Mouse (Mus musculus): ENCODE measurements around the gene Prr5. TPM values are rescaled to one million over a fixed set of nuclear protein-coding genes. Genes with fewer than 3 reads are reported as not detected.

The Prr5 gene
- total and polyA plus RNA-seq, 2 experiments = 2.2 to 9.4 TPM

DNA sequence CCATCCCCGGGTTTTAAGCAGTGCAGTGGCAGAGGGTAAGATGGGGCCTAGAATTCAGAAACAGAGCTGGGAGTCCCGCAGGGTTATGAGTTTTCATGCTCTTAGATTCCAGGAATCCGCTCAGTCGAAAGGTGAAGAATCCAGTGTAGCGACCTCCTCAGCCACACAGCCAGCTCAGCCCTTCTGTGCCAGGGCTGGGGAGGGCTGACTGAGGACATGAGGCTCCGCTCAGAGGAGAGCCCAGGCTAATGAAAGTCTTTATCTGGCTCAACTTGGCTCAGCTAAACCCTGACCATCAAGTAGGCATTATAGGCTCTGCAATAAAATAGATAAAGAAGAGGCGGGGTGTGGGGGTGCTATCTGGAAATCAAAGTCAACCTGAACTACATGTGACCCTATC is 16.3 kb upstream of the Prr5 start:
- no peaks in the 10 kb centered on the region for H3K4me1 ChIP-seq (ENCODE audit: control insufficient read depth, insufficient read depth, low read length)
- WGBS = 93% methylated on average over 7 of the region's 7 CpGs
- no peaks in the 10 kb centered on the region for H3K79me2 ChIP-seq (ENCODE audit: control insufficient read depth, insufficient read depth, low read length)
- no peak overlapping the region for H3K4me3 ChIP-seq (ENCODE audit: insufficient read depth, low read depth, low read length)
- H3K27me3 ChIP-seq (ENCODE audit: control insufficient read depth, insufficient read depth, low read length) = no peaks in the 10 kb centered on the region
- TF ChIP-seq POLR2A (IDR thresholded peaks at IDR 0.05; ENCODE audit: extremely low read depth, insufficient read depth, low read length) = no peak
- no peak for TF ChIP-seq CTCF (IDR thresholded peaks at IDR 0.05; ENCODE audit: low read depth, low read length)
- no peak overlapping the region for H3K27ac ChIP-seq (replicated peaks; ENCODE audit: insufficient read depth, low read depth, low read length)
- no peak overlapping the region for H3K9ac ChIP-seq (ENCODE audit: low read depth, low read length)
- no peaks in the 10 kb centered on the region for H3K36me3 ChIP-seq (ENCODE audit: control insufficient read depth, insufficient read depth, low read length)
- no peak for DNase-seq (ENCODE audit: extremely low read depth, low read depth, low spot score)

DNA sequence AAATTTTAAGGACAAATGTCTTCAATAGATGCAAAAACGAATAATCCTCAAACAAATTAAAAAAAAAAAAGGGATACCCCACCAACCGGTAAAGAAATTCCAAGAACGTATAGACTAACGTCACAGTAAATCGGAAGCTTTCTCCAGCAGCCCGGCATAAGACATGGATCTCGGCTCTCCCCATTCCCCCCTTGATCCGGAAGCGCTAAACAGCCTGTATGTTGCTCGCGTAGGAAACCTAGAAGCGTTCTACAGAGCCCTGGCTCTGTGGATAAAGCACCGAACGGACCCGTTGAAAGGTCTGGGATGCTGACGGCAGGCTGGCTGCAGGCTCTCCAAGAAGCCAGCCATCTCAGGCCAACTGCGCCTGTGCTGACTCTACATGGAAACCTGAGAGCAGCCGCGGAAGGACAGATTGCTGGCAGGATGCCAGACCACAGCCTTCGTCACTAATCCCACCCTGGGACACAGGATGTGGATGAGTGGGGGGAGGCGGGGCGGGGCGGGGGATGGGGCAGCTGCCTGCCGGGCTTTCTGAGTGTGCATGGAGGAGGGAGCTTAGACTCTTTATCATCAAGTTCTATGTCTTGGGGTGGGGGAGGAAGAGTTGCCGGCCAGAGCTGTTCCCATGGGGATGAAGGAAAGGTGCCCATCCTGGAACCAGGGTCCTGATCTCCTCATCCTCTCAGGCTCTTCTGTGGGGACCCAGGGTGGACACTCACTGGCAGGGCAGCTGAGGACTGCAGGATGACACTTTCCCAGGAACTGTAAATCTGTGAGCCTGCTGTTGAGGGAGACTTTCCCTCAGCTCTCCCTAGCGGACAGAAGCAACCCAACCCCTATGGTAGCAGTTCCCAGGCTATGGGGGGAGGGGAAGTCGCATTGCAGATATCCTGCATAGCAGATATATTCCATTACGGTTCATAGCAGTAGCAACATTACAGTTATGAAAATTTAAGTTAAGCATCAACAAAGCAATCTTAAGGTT is 15.1 kb upstream of the Prr5 start:
- Histone ChIP-seq H3K27ac (replicated peaks; ENCODE audit: insufficient read depth, low read depth, low read length) (peak overlapping the region; percentile 33; the same call in 1 of the 2 replicates), H3K9ac (ENCODE audit: low read depth, low read length) (peak overlapping the region; percentile 18), H3K79me2 (ENCODE audit: control insufficient read depth, insufficient read depth, low read length) (no peaks in the 10 kb centered on the region), H3K4me3 (ENCODE audit: insufficient read depth, low read depth, low read length) (no peak overlapping the region), H3K4me1 (ENCODE audit: control insufficient read depth, insufficient read depth, low read length) (no peaks in the 10 kb centered on the region), H3K36me3 (ENCODE audit: control insufficient read depth, insufficient read depth, low read length) (no peaks in the 10 kb centered on the region), H3K27me3 (ENCODE audit: control insufficient read depth, insufficient read depth, low read length) (no peaks in the 10 kb centered on the region)
- TF ChIP-seq POLR2A (IDR thresholded peaks at IDR 0.05; ENCODE audit: extremely low read depth, insufficient read depth, low read length) (no peak), CTCF (IDR thresholded peaks at IDR 0.05; ENCODE audit: low read depth, low read length) (no peak)
- 15% methylated on average over 28 of the region's 28 CpGs for WGBS
- no peak for DNase-seq (ENCODE audit: extremely low read depth, low read depth, low spot score)

GRCm38 (mm10) chr15:84654975-84655374 is 14.4 kb upstream of the Prr5 start:
- H3K4me3 ChIP-seq (ENCODE audit: insufficient read depth, low read depth, low read length) = no peak overlapping the region
- no peaks in the 10 kb centered on the region for H3K36me3 ChIP-seq (ENCODE audit: control insufficient read depth, insufficient read depth, low read length)
- no peak overlapping the region for H3K9ac ChIP-seq (ENCODE audit: low read depth, low read length)
- no peaks in the 10 kb centered on the region for H3K4me1 ChIP-seq (ENCODE audit: control insufficient read depth, insufficient read depth, low read length)
- H3K27me3 ChIP-seq (ENCODE audit: control insufficient read depth, insufficient read depth, low read length) = no peaks in the 10 kb centered on the region
- 76% methylated on average over 10 of the region's 10 CpGs for WGBS
- H3K27ac ChIP-seq (replicated peaks; ENCODE audit: insufficient read depth, low read depth, low read length) = no peak overlapping the region
- DNase-seq (ENCODE audit: extremely low read depth, low read depth, low spot score) = no peak
- no peak for TF ChIP-seq CTCF (IDR thresholded peaks at IDR 0.05; ENCODE audit: low read depth, low read length)
- no peak for TF ChIP-seq POLR2A (IDR thresholded peaks at IDR 0.05; ENCODE audit: extremely low read depth, insufficient read depth, low read length)
- no peaks in the 10 kb centered on the region for H3K79me2 ChIP-seq (ENCODE audit: control insufficient read depth, insufficient read depth, low read length)

DNA sequence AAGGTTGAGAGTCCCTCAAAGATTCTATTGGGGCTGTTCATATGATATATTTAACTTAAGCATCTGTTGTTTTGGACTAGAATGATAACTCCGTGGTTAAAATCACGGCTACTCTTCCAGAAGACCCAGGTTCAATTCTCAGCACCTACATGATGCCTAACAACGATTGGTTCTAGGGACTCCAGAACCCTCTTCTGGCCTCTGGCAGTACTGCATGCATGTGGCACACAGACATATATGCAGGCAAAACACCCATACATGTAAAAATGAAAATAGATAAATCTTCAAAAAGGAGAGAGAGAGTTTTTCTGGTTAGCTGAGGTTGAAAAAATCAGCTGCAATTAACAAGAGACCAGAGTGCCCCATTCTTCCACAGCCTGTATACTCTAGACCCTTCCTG is 12.7 kb upstream of the Prr5 start:
- no peaks in the 10 kb centered on the region for H3K36me3 ChIP-seq (ENCODE audit: control insufficient read depth, insufficient read depth, low read length)
- WGBS = 92% methylated on average over 3 of the region's 3 CpGs
- no peak overlapping the region for H3K27ac ChIP-seq (replicated peaks; ENCODE audit: insufficient read depth, low read depth, low read length)
- H3K4me3 ChIP-seq (ENCODE audit: insufficient read depth, low read depth, low read length) = no peak overlapping the region
- H3K27me3 ChIP-seq (ENCODE audit: control insufficient read depth, insufficient read depth, low read length) = no peaks in the 10 kb centered on the region
- TF ChIP-seq CTCF (IDR thresholded peaks at IDR 0.05; ENCODE audit: low read depth, low read length) (no peak), POLR2A (IDR thresholded peaks at IDR 0.05; ENCODE audit: extremely low read depth, insufficient read depth, low read length) (no peak)
- no peak for DNase-seq (ENCODE audit: extremely low read depth, low read depth, low spot score)
- H3K79me2 ChIP-seq (ENCODE audit: control insufficient read depth, insufficient read depth, low read length) = no peaks in the 10 kb centered on the region
- no peaks in the 10 kb centered on the region for H3K4me1 ChIP-seq (ENCODE audit: control insufficient read depth, insufficient read depth, low read length)
- H3K9ac ChIP-seq (ENCODE audit: low read depth, low read length) = no peak overlapping the region

DNA sequence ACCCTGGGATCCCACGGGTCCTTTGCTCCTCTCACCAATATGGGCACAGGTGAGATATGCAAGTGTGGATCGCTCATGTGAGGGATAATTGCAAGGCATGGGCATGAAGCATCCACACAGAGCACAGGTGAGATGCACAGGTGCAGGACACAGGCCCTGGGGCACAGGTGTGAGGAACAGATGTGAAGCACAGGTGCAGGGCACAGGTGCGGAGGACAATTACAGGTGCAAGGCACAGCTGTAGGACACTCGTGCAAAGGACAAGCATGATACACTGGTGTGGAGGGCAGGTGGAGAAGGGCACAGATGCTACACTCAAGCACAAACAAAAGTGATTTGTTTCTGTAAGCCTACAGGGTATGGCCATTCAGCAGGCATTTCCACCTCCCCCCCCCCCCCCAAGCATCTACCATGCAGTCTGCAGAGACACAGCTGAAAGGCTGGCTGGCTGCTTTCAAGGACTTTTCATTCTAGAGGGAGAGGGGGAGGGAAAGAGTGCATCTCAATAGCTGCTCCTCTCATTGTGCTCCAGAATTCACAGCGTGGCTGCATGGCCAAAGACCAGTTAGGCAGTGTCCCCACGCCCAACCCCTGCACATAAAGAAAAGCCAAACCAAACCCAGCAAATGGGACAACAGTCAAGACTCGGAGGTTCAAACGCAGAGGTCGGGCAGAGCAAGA is 11.9 kb upstream of the Prr5 start:
- no peak for DNase-seq (ENCODE audit: extremely low read depth, low read depth, low spot score)

More for the DNA sequence above, 11.9 kb upstream of the Prr5 start:
- Histone ChIP-seq H3K79me2 (ENCODE audit: control insufficient read depth, insufficient read depth, low read length) (no peaks in the 10 kb centered on the region), H3K27ac (replicated peaks; ENCODE audit: insufficient read depth, low read depth, low read length) (no peak overlapping the region), H3K4me3 (ENCODE audit: insufficient read depth, low read depth, low read length) (no peak overlapping the region), H3K9ac (ENCODE audit: low read depth, low read length) (no peak overlapping the region), H3K27me3 (ENCODE audit: control insufficient read depth, insufficient read depth, low read length) (no peaks in the 10 kb centered on the region), H3K4me1 (ENCODE audit: control insufficient read depth, insufficient read depth, low read length) (no peaks in the 10 kb centered on the region), H3K36me3 (ENCODE audit: control insufficient read depth, insufficient read depth, low read length) (no peaks in the 10 kb centered on the region)
- 83% methylated on average over 9 of the region's 9 CpGs for WGBS
- TF ChIP-seq CTCF (IDR thresholded peaks at IDR 0.05; ENCODE audit: low read depth, low read length) (no peak), POLR2A (IDR thresholded peaks at IDR 0.05; ENCODE audit: extremely low read depth, insufficient read depth, low read length) (no peak)

Data from liver, adult 2 months (tissue).